Mouse (Mus musculus): ENCODE results near the gene Galnt17.

Galnt17 gene

DNA sequence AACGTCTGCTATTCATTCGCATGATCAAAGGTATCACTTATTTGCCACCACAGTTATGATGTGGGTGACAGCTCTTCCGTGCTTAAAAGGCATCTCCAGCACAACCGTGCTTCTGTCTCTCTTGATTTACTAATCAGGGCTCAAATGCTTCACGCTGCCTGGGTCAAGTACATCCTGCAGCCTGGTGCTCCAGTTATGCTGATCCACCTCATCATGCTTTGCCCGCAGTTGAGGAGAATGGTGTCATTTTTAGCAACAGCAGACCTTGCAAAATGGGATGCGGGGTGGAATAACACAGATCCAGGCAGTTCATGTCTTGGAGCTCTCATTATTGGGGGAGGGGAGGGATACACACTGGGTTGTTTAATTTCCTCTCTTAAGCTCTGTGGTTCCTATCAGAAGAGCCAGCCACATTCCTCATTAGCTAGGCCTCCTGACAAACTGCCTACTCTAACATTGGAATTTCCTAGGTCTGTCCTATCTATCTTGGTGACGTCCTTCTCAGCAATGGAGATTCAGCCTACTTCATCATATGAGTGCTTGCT is 187.9 kb downstream of the Galnt17 start:
- DNase-seq (ENCODE audit: low read depth), result no peak

DNA sequence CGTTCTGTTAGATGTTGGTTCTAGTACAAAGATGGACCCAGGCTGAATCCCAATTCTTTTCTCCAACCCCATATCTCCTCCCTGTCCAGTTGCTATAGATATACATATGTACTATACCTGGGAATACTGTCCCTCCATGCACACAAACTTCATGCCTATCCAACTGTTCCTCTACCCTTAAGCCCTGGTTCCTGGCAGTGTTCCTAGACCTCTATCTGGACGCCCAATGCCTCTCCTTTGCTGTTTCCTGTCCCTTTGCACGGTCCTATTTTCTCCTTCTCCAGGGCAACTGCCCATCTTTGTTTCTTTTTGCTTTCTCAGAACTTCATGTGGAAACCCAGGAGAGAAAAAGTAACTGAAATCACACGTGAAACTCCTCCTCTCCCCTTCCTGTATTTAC is 188.4 kb downstream of the Galnt17 start:
- DNase-seq (ENCODE audit: low read depth), result no peak

DNA sequence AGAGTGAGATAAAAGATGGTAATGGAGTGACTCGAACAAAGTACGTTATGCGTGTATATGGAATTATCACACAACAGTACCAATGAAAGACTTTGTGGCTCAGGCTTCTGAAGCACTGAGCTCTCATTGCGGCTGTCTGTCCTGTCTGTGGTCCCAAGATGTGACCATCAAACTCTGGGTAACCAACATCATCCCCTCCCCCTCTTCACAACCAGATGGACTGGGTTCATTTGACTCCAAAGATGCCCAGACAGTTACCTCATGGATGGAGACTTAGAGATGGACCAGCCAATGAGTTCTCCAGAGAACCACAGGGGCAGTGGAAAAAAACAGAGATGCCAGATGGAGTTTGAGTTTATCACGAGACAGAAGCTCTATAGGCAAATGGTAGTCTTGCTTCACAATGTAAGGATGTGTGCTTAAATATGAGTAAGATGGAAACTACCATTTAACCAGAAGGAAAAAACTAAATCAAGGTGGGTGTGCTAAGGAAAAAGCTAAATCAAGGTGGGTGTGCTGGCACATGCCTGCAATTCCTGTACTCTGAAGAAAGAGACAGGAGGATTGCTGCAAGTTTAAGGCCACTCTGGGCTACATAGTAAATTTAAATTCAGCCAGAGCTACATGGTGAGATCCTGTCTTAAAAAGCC is 190.8 kb downstream of the Galnt17 start:
- no peak for DNase-seq (ENCODE audit: low read depth)

DNA sequence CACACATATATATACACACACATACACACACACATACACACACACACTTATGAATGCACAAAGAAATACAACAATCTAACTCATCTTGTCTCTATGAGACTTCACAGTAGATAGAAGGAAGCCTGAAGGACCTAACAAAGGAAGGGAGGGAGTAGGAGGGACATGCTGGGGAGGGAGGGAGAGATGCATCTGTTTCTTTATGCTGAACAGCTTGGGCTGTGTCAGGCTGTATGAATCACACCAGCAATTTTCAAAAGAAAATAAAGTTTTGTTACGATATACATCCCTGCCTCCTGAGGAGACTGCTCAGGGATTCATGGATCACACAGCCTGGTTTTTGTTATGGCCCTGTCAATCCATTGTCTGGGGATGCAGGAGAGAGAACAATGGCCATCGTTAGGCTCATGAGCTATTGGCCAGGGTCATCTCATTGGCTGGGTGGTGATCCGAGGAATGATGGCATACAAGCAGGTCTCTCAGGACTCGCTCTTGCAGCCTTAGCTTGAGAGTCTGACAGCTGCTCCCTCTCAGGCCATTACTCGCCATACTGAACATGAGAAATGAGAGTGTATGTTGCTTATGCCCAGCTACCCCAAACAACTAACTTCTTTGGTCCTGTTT is 194.3 kb downstream of the Galnt17 start:
- no peak for DNase-seq (ENCODE audit: low read depth)

DNA sequence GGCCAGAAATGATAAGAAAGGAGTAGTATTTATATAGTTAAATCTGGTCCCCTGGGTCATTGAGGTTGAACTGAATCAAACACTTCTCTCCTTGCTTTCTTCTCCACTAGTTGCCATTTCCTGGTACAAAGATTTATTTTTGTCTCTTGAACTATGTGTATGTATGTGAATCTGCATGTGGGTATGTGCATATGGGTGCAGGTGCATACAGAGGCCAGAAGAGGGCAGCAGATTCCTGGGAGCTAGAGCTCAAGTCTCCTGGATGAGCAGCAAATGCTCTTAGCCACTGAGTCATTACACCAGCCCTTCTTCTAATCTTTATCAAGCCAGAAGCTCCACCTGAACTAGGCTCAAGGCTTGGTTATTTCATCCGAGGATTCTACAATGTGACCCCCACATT is 201.1 kb downstream of the Galnt17 start:
- DNase-seq (ENCODE audit: low read depth), result no peak

DNA sequence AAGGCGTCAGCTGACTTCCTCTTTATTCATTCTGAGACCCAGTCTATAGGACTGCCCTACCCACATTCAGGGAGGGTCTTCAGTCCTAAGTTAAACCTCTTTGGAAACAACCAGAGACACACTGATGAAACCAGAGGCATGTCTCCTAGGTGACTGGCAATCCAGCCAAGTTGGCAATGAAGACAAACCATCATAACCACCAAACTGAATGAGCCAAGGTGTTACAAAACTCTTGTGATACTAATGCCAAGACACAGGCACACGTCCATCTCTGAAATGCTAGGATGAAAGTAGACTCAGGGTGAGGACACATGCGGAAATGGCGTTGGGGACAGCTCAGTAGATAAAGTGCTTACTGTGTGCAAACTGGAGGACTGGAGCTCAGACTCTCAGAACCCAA is 211.5 kb downstream of the Galnt17 start:
- DNase-seq (ENCODE audit: low read depth), result peak; percentile 12

DNA sequence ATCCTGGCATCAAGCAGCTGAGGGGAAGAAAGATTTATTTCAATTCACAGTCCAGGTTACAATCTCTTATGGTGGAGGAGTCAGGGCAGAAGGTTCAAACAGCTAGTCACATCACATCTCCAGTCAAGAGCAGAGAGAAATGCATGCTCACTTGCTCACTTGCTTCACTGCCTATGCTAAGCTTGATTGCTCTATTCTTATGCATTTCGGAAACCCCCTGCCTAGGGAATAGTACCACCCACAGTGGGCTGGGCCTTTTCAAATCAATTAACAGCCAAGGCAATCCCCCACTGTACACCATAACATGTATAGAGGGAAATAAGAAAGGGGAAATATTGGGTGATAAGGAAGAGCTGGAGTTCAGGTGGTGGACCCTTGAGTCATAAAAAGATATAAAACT is 212.7 kb downstream of the Galnt17 start:
- DNase-seq (ENCODE audit: low read depth), result no peak

DNA sequence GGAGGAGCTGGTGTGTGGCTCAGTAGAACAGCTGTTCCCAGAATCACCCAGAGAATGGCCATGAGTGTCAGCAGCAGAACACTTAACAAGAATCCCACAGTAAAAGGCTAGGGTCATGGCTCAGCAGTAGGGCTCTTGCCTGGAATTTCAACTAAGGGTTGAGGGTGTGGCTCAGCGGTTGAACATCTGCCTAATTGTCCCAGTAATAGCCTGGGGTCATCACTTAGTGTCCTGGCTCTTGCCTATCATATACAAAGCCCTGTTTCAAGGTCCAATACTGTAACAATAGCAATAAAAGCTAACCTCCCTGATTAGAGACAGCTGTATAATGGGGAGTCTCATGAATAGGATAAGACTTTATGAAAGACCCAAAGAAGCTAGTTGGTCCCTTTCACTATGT is 213.5 kb downstream of the Galnt17 start:
- no peak for DNase-seq (ENCODE audit: low read depth)

DNA sequence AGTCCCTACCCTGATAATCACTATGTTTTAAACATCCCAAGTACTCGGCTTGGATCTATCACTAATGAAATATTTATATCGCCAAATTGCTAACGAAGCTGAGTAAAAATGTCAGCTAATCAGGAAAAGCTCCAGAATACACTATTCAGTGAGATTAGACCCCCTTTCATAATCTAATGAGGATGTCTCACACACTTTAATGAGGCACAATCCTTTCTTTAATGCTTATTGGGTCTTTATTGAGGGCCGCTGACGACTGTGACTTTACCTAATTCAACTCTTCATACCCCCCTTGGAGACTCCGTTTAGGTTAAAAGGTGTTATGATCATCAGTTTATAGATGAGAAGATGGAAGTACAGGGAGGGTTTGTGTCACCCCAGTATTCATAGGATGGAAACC is 214.2 kb downstream of the Galnt17 start:
- no peak for DNase-seq (ENCODE audit: low read depth)

DNA sequence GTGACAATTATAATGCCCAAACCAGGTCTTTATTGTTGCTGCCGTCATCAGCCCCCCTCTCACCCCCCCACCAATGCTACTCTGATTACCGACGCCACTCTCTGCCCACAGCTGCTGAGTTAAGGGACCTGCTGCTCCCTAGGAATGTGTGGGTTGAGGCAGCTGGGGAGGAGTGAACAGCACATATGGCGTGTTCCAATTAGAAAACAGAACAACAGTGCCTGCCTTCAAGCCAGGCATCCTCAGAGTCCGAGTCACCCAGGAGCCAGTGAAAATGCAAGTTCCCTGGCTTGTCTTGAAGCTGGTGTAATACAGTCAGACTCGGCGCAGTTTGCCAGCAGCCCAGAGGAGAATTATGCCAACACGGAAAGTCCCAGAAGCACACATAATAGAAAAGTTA is 218.4 kb downstream of the Galnt17 start:
- peak; percentile 46 for DNase-seq (ENCODE audit: low read depth)

DNA sequence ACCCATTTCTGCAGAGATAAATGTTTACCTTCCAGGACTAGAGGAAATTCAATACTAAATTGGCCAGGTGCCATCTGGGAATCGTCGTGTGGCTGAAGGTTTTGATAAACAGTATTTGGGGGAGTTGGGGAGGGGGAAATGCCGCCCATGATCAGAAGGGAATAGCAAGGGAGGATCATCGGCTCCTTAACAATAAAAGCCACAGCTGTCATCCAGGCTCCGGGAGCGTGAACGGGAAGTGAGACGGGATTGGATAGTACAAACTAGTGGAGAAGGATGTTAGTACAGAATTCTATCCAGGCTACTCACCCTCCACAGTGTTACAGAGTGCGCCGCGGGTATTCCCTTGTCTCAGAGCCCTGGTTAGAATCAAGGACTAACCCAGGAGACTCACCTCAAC is 219.4 kb downstream of the Galnt17 start:
- no peak for DNase-seq (ENCODE audit: low read depth)

DNA sequence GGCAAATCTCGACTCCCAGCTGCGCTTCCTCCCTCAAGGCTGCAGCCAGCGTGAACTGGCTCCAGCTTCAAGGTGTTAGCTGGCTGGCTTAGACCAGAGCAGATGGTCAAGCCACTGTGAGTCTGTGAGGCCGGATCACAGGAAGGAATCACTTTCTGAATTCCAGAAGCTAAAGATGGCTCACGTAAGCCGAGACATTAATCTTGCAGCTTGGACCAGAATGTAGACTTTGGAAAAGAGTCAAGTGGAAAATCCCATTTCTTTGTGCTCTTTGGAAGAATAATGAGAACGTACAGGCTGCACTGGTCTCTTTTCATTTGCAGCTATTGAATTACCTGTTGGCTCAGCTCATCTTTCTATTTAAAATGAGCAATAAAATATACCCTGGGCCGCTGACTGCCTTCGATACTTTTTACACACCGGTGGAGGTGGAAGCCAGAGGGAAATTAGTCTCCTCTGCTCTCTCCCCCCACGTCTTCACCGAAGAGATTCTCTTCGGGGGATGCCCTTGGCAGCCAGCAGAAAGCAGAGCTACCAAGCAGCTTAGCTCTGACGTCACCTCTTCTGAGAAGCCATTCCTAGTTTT is 225.1 kb downstream of the Galnt17 start:
- DNase-seq (ENCODE audit: low read depth), result no peak

DNA sequence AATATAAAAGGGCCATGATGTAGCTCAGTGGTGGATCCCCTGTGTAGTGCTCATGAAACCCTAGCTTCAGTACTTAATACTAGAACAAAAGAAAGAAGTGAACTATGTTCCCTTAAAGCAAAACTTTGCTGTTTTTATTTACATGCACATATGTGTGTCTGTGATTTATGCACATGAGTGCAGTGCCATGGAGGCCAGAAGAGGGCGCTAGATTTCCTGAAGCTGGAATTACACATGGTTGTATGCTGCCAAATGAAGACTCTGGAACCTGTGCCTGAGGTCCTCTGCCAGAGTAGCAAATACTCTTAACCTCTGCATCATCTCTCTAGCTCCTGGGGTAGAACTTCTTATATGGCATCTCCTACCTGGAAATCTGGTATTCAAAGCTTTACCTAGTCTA is 230.6 kb downstream of the Galnt17 start:
- DNase-seq (ENCODE audit: low read depth), result no peak

DNA sequence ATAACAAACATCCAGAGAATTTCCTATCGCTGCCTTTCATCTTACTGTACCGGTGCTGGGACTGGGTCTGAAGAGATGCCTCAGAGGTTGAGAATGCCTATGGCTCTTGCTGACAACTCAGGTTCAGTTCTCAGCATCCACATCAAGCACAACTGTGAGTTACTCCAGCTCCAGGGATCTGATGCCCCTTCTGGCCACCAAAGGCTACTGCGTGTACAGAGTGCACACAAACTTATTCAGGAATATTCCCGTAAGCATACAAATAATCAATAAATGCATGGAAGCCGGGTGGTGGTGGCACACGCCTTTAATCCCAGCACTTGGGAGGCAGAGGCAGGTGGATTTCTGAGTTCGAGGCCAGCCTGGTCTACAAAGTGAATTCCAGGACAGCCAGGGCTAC is 232.5 kb downstream of the Galnt17 start:
- no peak for DNase-seq (ENCODE audit: low read depth)

DNA sequence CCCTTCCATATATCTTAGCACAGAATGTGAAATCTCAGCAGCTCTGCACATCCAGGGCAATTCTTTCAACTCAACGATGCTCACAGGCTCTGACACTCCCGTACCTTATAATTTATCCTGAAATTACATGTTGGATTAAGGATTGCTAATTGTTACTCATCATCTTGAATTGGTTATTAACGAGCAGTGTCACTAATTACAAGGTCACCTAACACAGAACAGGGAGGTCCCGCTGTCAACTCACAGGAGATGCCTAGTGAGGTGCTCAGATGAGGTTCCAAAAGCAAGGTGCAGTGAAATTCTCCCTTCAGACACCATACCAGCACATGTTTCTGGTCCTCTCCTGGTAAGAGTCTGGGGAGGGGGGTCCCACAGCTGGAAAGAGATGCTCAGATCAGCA is 234.0 kb downstream of the Galnt17 start:
- no peak for DNase-seq (ENCODE audit: low read depth)

DNA sequence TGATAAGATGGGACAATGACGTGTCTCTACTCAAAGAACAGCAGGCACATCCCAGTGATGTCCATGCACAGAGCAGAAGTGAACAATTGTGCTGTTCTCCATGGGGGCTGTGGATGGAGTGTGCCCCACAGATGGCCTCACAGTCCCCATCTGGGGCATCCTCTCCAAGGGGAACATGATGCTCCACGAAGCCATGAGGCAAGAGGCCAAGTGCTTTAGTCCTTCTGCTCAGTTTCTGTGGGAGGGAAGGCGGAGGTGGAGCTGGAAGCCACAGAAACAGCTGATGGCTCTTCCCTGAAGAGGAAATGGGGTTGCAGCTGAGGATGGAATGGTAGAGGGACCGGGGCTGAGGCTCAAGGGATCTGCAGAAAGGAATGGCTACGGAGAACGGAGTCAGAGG is 243.1 kb downstream of the Galnt17 start:
- DNase-seq (ENCODE audit: low read depth), result no peak

DNA sequence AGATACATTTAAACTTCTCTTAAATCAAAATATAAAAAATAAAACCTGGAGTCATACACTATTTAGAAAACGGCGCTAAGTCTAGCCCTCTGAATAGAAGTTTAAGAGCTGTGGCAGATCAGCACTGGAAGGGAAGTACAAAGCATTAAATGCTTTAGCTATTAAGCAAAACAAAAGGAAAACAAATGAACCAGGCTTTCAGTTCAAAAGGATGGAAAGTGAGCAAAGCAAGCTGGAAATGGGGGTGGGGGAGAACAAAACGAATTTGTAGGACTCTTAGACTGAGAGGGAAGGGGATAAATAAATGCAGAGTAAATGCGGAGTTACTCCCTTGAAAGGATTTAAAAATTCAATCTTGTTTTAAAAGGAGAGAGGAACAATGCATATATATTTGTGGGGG is 259.8 kb downstream of the Galnt17 start:
- DNase-seq (ENCODE audit: low read depth), result no peak

DNA sequence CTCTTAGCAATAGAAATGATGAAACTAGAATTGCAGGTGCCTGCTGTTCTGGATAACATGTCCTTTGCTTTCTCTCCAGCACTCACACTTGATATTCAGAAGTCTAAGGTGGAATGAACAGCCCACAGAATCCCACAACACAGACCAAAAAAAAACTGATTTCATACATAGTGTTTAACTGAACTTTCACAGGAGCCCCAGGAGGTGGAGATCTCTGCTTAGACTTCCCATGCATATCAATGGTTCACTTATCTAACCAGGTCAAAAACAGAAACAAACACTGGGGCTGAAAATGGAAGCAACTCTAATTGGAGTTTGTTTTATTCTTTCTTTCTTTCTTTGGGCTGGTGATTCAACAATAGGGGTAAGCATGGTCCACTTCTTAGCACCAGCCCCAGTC is 265.2 kb downstream of the Galnt17 start:
- DNase-seq (ENCODE audit: low read depth), result no peak

DNA sequence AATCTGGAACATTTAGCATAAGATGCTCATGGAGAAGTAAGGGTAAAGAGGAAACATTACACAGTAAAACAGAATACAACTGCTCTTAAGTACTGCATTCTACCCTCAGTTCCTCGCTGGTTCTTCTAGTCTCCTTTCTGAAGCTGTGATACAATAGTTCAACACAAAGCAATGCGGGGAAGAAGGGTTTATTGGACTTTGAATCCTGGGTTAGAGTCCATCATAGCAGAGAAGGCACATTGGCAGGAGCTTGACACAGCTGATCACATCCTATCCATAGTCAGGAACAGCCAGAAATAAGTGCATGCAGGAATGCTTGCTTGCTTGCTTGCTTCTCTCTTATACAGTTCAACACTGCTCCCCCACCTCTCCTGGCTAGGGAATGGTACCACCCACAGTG is 267.9 kb downstream of the Galnt17 start:
- DNase-seq (ENCODE audit: low read depth), result no peak

DNA sequence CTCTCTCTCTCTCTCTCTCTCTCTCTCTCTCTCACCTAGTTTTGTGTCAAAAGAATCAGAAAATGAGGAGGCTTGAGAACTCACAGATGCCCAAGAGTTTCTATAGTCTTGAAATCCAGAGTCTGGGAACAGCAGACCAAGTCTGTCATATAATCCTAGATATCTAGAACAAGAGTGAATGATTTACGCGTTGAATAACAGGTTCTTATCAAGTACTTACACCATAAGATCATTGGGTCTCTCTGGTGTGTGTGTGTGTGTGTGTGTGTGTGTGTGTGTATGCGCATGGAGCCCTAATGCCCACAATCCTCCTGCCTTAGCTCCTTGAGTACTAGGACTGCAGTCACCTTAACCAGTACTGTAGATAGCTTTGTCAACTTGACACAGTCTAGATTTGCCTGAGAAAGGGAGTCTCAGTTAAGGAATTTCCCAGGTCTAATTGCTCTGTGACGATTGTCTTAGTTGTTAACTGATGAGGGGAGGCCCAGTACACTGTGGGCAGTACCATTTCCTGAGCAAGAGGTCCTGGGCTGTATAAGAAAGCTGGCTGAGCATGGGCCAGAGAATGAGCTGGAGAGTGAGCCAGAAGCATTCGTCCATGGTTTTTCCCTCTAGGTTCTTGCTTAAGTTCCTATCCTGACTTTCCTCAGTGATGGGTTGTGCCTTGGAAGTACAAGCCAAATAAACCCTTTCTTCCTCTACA is 268.5 kb downstream of the Galnt17 start:
- no peak for DNase-seq (ENCODE audit: low read depth)

DNA sequence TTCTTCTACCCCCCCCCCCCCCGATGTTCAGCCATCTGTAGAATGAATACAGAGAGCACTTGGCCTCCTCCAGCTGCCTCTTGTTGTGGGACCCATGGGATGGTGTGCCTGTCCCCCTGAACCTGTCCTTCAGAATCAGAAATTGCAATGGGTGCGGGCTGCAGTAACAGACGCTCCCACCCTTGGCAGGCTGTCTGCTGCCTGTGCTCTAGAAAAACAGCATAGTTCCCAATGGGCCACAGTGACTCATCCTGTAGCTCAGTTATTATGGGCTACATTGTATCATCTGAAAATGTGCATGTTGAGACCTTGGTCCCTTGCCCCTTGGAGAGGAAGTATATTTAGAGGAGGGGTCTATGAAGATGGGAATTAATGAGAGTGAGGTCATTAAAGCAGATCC is 283.8 kb downstream of the Galnt17 start:
- DNase-seq (ENCODE audit: low read depth), result no peak

DNA sequence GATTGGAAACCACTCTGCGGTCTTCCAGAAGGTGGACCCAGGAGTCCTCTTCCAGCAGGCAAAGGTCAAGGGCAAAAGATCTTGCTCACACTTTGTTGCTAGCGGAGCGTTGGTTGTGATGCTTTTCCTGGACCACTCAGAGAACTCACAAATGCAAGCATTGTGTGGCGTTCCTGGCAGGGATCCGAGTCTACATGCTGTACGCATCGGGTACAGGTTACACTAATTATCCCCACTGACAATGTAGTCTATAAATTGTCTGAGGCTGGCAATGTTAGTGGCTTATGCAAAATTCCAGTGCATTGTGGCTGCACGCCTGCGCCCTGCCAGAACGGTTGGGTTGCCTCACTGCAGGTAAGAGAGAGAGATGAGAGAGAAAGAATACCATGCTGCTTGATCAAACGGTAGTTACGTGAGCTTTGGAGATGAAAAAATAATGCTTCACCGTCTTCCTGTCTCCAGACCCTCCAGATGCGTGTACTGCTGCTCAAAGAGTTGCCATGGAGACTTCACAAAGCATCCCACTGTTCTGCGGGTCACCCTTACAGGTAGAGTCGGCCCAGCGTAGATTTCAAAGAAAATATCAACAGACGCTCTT is 285.8 kb downstream of the Galnt17 start:
- DNase-seq (ENCODE audit: low read depth), result no peak

DNA sequence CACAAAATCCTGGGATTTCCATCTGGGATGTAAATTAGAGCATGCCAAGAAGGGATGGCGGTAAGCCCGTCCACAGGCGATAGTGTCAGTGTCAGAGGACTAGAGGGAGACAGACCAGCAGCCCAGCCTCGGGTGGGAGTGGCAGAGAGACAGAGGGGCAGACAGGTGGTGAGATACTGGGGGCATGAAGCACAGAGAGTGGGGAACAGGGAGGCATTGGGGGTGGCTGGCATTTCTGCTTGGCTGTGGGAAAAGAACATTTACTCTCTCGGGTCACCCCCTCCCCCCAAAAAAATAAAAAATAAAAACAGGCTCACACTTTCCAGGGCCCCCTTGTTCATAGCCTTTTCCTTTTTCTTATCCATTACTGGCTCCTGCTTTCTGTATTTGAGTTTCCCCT is 287.4 kb downstream of the Galnt17 start:
- DNase-seq (ENCODE audit: low read depth), result no peak
